Mouse (Mus musculus): ENCODE data around the gene Kif5c. TPM values are rescaled to one million over a fixed set of nuclear protein-coding genes. Genes with fewer than 3 reads are reported as not detected.
A peak's percentile ranks its signal among the peaks of the same experiment; 100 is the strongest.

The Kif5c gene
- polyA plus RNA-seq, 1 experiment from 2014 or later: 251 TPM

DNA sequence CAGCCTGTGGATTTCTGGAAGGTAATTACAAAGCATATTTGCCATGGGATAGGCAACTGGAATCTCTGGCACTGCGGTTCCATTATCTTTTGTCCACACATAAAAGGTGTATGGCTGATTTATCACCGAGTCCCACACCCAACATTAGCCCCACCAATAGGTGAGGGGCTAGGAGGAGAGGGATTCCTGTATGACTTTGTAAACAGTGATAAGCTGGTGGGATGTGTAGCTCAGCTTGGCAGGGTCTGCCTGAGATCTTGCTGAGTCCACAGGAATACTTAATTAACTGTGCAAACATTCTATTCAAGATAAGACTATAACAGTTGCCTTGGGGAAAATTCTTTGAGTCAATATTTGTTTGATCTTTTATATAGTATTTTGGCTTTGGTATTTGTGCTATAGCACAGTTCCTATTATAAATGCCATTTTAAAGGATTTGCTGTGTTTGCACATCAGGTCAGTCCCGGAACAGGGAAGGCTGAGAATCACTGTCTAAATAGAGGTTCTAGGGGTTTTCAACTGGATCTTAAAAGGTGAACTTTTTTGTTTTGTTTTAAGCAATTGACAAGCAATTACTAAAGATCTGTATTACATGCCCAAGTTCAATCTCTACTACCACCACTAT, 196.7 kb downstream of the Kif5c start:
- WGBS: 80% methylated on average over 3 of the region's 3 CpGs
- no peak for ATAC-seq (ENCODE audit: low FRiP score, low TSS enrichment)

GRCm38 (mm10) chr2:49816549-49816948, 197.5 kb downstream of the Kif5c start:
- DNase-seq (no peak), ATAC-seq (ENCODE audit: low FRiP score, low TSS enrichment) (no peak)
- H3K36me3 ChIP-seq (ENCODE audit: control insufficient read depth, insufficient read depth, low read length): no peaks in the 10 kb centered on the region
- H3K4me2 ChIP-seq (ENCODE audit: low read length): no peak overlapping the region
- H3K9me3 ChIP-seq (ENCODE audit: control insufficient read depth, low read length): no peaks in the 10 kb centered on the region
- no peak overlapping the region for H3K4me3 ChIP-seq (replicated peaks; ENCODE audit: low read depth, low read length)
- no peak overlapping the region for H3K9ac ChIP-seq (replicated peaks; ENCODE audit: low read length)
- no peak overlapping the region for H3K27ac ChIP-seq (replicated peaks; ENCODE audit: low read depth, low read length)
- H3K4me1 ChIP-seq (ENCODE audit: control insufficient read depth, insufficient read depth, low read length): no peaks in the 10 kb centered on the region
- 92% methylated on average over 5 of the region's 5 CpGs for WGBS
- 0 out of 2 replicates have a peak, but pooled peaks cover 4% of the 10 kb centered on the region for H3K27me3 ChIP-seq (ENCODE audit: control insufficient read depth, insufficient read depth, low read length)

More for the DNA sequence above, 196.7 kb downstream of the Kif5c start:
- H3K4me2 ChIP-seq (ENCODE audit: low read length): no peak overlapping the region
- peak; percentile 43 for DNase-seq
- H3K9ac ChIP-seq (replicated peaks; ENCODE audit: low read length): no peak overlapping the region
- H3K27ac ChIP-seq (replicated peaks; ENCODE audit: low read depth, low read length): no peak overlapping the region
- no peaks in the 10 kb centered on the region for H3K36me3 ChIP-seq (ENCODE audit: control insufficient read depth, insufficient read depth, low read length)
- no peaks in the 10 kb centered on the region for H3K9me3 ChIP-seq (ENCODE audit: control insufficient read depth, low read length)
- no peaks in the 10 kb centered on the region for H3K4me1 ChIP-seq (ENCODE audit: control insufficient read depth, insufficient read depth, low read length)
- no peak overlapping the region for H3K4me3 ChIP-seq (replicated peaks; ENCODE audit: low read depth, low read length)
- 0 out of 2 replicates have a peak, but pooled peaks cover 4% of the 10 kb centered on the region for H3K27me3 ChIP-seq (ENCODE audit: control insufficient read depth, insufficient read depth, low read length)

GRCm38 (mm10) chr2:49817151-49817550, 198.1 kb downstream of the Kif5c start:
- DNase-seq: no peak
- Histone ChIP-seq H3K4me3 (replicated peaks; ENCODE audit: low read depth, low read length) (no peak overlapping the region), H3K27me3 (ENCODE audit: control insufficient read depth, insufficient read depth, low read length) (0 out of 2 replicates have a peak, but pooled peaks cover 3% of the 10 kb centered on the region), H3K4me1 (ENCODE audit: control insufficient read depth, insufficient read depth, low read length) (no peaks in the 10 kb centered on the region), H3K4me2 (ENCODE audit: low read length) (no peak overlapping the region), H3K9me3 (ENCODE audit: control insufficient read depth, low read length) (no peaks in the 10 kb centered on the region), H3K36me3 (ENCODE audit: control insufficient read depth, insufficient read depth, low read length) (no peaks in the 10 kb centered on the region), H3K9ac (replicated peaks; ENCODE audit: low read length) (no peak overlapping the region), H3K27ac (replicated peaks; ENCODE audit: low read depth, low read length) (no peak overlapping the region)
- ATAC-seq (ENCODE audit: low FRiP score, low TSS enrichment): no peak
- 93% methylated on average over 3 of the region's 3 CpGs for WGBS

DNA sequence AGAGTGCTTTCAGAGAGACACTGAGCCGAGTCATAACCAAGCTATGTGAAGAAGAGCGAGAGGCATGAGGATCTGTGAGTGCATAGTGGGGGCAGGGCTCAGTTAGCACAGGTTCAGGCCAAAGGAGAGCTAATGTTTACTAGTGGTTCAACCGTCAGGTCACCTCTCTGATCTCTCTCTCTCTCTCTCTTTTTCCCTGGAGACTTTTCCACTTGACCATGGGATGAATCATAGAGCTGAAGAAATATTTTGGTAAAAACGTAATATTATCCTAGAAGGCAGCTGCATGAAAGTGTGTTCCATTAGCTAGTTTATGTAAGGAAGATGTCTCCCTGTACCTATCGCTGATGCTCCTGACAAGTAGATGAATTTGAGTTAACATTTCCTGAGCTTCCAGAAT, 199.0 kb downstream of the Kif5c start:
- H3K9ac ChIP-seq (replicated peaks; ENCODE audit: low read length): no peak overlapping the region
- H3K9me3 ChIP-seq (ENCODE audit: control insufficient read depth, low read length): no peaks in the 10 kb centered on the region
- ATAC-seq (ENCODE audit: low FRiP score, low TSS enrichment): no peak
- H3K36me3 ChIP-seq (ENCODE audit: control insufficient read depth, insufficient read depth, low read length): no peaks in the 10 kb centered on the region
- H3K27ac ChIP-seq (replicated peaks; ENCODE audit: low read depth, low read length): no peak overlapping the region
- no peak overlapping the region for H3K4me2 ChIP-seq (ENCODE audit: low read length)
- no peaks in the 10 kb centered on the region for H3K27me3 ChIP-seq (ENCODE audit: control insufficient read depth, insufficient read depth, low read length)
- H3K4me1 ChIP-seq (ENCODE audit: control insufficient read depth, insufficient read depth, low read length): no peaks in the 10 kb centered on the region
- no peak for DNase-seq
- H3K4me3 ChIP-seq (replicated peaks; ENCODE audit: low read depth, low read length): no peak overlapping the region
- 95% methylated on average over 5 of the region's 5 CpGs for WGBS

GRCm38 (mm10) chr2:49822312-49822711, 203.2 kb downstream of the Kif5c start:
- Histone ChIP-seq H3K9ac (replicated peaks; ENCODE audit: low read length) (no peak overlapping the region), H3K9me3 (ENCODE audit: control insufficient read depth, low read length) (no peaks in the 10 kb centered on the region), H3K4me1 (ENCODE audit: control insufficient read depth, insufficient read depth, low read length) (no peaks in the 10 kb centered on the region), H3K4me3 (replicated peaks; ENCODE audit: low read depth, low read length) (no peak overlapping the region), H3K27ac (replicated peaks; ENCODE audit: low read depth, low read length) (no peak overlapping the region), H3K36me3 (ENCODE audit: control insufficient read depth, insufficient read depth, low read length) (no peaks in the 10 kb centered on the region), H3K27me3 (ENCODE audit: control insufficient read depth, insufficient read depth, low read length) (no peaks in the 10 kb centered on the region), H3K4me2 (ENCODE audit: low read length) (no peak overlapping the region)
- no peak for DNase-seq
- WGBS: 100% methylated on average over 1 of the region's 1 CpGs
- no peak for ATAC-seq (ENCODE audit: low FRiP score, low TSS enrichment)

Other genes starting within 250 kb of the Kif5c start
- gene Epc2, start 167.8 kb upstream of the Kif5c start, polyA plus RNA-seq (2014; fragmentation: Nextera tagmentation; extraction: Ambion mirVana): 18.4 and 25.2 TPM in 2 replicates
- gene Lypd6b, start 168.4 kb downstream of the Kif5c start, polyA plus RNA-seq (2014; fragmentation: Nextera tagmentation; extraction: Ambion mirVana): 8.7 and 9.7 TPM in 2 replicates